Mouse (Mus musculus) splenic B cell, adult 2 months (primary cell): Measurements from ENCODE around the gene Sidt1.
"Not testable (repeated sequence)": the region's sequence is repeated elsewhere in the genome, so short reads cannot be mapped to it uniquely, and the experiment has no call there.

Source experiments
- DNase-seq: peaks from one replicate; pipeline ENCODE4 v3.0.0-alpha.2; 2011; ENCODE audit warnings: low read depth, low spot score
- H3K27me3 ChIP-seq: 2 replicates; pipeline ENCODE4 v1.6.1; 2012; ENCODE audit warnings: mild to moderate bottlenecking, low read length, moderate library complexity, mixed read lengths; ENCODE audit not compliant: control insufficient read depth, poor library complexity, insufficient read depth, severe bottlenecking
- H3K36me3 ChIP-seq: 2 replicates; pipeline ENCODE4 v1.6.1; 2012; ENCODE audit warnings: mild to moderate bottlenecking, low read length, moderate library complexity, mixed read lengths; ENCODE audit not compliant: control insufficient read depth, poor library complexity, insufficient read depth, severe bottlenecking

Gene Sidt1

GRCm38 (mm10) chr16:44331154-44331553 is 1.8 kb downstream of the Sidt1 start:
- Histone ChIP-seq H3K36me3 (no peaks in the 10 kb centered on the region), H3K27me3 (peaks cover 2% of the 10 kb centered on the region; the same call in 1 of the 2 replicates)
- no peak for DNase-seq

- no peaks in the 10 kb centered on the region for H3K36me3 ChIP-seq
- peak; percentile 23 for DNase-seq
- peaks cover 2% of the 10 kb centered on the region; the same call in 1 of the 2 replicates for H3K27me3 ChIP-seq
Observed at GRCm38 (mm10) chr16:44330657-44331056, 2.3 kb downstream of the Sidt1 start.

- no peak for DNase-seq
- Histone ChIP-seq H3K36me3 (no peaks in the 10 kb centered on the region), H3K27me3 (peaks cover 1% of the 10 kb centered on the region; the same call in 1 of the 2 replicates)
Observed at GRCm38 (mm10) chr16:44328644-44329043, 4.4 kb downstream of the Sidt1 start.

DNA sequence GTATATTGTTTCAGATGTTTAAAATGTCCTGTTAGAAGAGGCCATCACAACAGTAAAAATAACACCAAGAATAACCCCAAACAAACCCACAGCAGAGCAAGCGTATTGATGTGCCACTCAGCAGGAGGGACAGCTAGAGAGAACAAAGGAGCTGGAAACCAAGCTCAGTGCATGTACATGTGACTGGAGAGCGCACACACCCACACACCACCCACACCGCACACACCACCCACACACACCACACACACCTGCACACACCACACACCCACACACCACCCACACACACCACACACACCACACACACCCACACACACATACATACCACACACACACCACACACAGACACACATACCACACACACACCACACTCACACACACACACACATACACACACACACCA is 12.8 kb downstream of the Sidt1 start:
- Histone ChIP-seq H3K36me3 (no peaks in the 10 kb centered on the region), H3K27me3 (no peaks in the 10 kb centered on the region)
- DNase-seq: no peak

DNA sequence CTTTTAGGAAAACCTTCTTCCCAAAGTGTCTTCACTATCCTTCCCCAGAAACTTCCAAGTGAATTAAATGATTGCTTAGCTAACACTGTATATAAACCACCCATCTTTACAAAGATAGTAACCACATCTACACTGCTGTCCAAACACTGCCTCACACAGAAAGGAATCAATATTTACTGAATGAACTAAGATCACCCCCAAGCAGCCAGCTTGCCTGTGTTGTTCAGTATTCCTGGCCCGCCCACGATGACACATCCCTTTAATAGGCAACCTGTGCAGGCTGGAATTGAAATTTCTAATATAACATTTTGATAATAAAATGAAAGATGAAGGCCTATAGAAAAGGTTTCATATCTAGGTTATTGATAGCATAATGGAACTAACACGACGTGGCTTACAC is 16.6 kb downstream of the Sidt1 start:
- Histone ChIP-seq H3K36me3 (no peaks in the 10 kb centered on the region), H3K27me3 (no peaks in the 10 kb centered on the region)
- DNase-seq: no peak

- DNase-seq: no peak
- H3K27me3 ChIP-seq: no peaks in the 10 kb centered on the region
- H3K36me3 ChIP-seq: no peaks in the 10 kb centered on the region
Observed at GRCm38 (mm10) chr16:44313422-44313821, 19.6 kb downstream of the Sidt1 start.

- DNase-seq: no peak
- H3K27me3 ChIP-seq: no peaks in the 10 kb centered on the region
- no peaks in the 10 kb centered on the region for H3K36me3 ChIP-seq
Observed at GRCm38 (mm10) chr16:44305606-44306005, 27.4 kb downstream of the Sidt1 start.

DNA sequence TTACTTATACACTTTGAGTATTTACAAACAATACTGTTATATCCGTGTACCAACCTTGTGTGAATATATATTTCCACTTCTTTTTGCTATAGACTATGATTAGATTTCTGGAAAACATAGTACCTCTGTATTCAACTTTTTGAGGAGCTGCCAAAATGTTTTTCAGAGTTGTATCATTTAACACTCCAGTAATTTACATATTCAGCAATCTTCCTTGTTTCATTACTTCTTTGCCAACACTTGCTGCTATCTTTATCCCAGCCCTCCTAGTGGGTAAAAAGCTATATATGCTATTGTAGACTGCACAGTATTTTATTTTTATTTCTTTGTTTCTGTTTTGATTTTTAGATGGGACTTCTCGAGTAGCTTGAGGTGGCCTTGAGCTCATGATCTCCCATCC is 29.2 kb downstream of the Sidt1 start:
- Histone ChIP-seq H3K27me3 (no peaks in the 10 kb centered on the region), H3K36me3 (no peaks in the 10 kb centered on the region)
- no peak for DNase-seq

- no peaks in the 10 kb centered on the region for H3K27me3 ChIP-seq
- H3K36me3 ChIP-seq: no peaks in the 10 kb centered on the region
- no peak for DNase-seq
Observed at GRCm38 (mm10) chr16:44302126-44302892, 30.7 kb downstream of the Sidt1 start.

DNA sequence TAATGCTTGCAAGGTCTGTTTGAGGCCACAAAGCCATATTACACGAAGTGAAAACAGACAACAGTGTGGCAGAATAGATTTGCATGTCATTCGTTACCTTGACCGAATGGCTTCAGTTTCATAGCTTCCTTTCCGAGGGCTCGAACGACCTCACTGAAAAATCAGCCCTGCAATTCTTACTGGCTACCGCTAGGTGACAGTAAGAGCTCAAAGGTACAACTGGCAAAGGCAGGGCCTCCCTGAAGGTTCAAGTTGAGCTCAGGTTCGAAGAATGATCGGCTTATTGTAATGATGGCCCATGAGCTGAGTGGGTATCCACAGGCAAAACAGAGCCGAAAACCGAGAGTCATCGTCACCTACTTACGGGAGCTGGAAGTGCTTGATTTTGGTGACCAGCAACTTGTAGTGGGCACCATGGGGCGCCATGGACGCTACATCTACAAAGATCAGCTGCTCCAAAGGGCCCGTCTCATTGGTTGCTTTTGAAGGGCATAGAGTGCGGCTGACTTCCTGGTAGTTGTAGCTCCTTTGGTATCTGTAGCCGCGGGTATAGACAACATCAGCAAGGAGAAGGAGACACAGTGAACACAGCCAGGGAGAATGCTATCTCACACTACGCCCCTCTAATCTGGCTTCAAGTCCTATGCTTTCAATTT is 33.4 kb downstream of the Sidt1 start:
- DNase-seq: peak; percentile 42
- Histone ChIP-seq H3K36me3 (no peaks in the 10 kb centered on the region), H3K27me3 (no peaks in the 10 kb centered on the region)

DNA sequence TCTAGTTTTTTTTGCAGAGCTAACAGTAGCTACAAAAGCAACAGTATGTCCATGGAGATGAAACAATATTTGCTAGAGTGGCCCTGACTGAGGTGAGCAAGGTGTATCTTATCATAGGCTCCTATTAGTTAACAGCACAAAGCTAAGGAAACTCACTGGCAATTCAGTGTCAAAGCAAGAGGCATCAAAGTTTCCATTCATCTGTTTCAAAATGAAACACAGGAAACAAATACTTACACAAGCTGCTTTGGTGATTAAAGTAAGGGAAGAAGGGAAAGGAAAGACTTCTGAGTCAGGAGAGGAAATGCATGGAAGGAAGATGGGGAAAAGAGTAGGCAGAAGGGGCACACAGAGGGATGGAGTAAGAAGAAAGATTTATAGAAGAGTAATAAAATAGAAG is 39.0 kb downstream of the Sidt1 start:
- H3K36me3 ChIP-seq: no peaks in the 10 kb centered on the region
- no peaks in the 10 kb centered on the region for H3K27me3 ChIP-seq
- no peak for DNase-seq

DNA sequence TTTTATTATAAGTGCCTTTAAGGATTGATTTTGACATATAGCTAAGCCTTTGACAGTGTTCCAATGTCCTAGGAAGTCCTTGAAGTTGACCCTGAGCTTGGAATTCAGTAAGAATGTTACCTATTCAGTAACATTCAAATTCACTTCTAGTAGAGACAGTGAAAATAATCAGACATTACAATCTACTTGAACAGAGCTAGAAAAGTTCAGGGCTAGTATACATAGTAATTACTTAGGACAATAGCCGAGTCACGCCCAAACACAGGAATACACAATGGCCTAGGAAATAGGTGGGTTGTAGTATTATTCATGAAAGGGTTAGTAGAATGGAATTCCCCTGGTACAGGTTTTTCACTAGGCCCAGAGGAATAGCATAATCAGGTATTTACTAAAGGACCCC is 40.3 kb downstream of the Sidt1 start:
- not testable (repeated sequence) for H3K27me3 ChIP-seq, DNase-seq, H3K36me3 ChIP-seq

GRCm38 (mm10) chr16:44289004-44289648 is 43.9 kb downstream of the Sidt1 start:
- Histone ChIP-seq H3K27me3 (no peaks in the 10 kb centered on the region), H3K36me3 (no peaks in the 10 kb centered on the region; the same call in 1 of the 2 replicates)
- peak; percentile 15 for DNase-seq

GRCm38 (mm10) chr16:44287356-44287950 is 45.5 kb downstream of the Sidt1 start:
- DNase-seq: no peak
- Histone ChIP-seq H3K27me3 (no peaks in the 10 kb centered on the region), H3K36me3 (no peaks in the 10 kb centered on the region; the same call in 1 of the 2 replicates)
